Mouse (Mus musculus): ENCODE results near the gene Rad9b.

GRCm38 (mm10) chr5:122288147-122288811 is 65.8 kb downstream of the Rad9b start:
- TF ChIP-seq POLR2A (IDR thresholded peaks at IDR 0.05; ENCODE audit: borderline replicate concordance, insufficient read depth, low read length) (no peak), CTCF (IDR thresholded peaks at IDR 0.05; ENCODE audit: borderline replicate concordance, insufficient read depth, low read depth, low read length) (no peak)

Measured in cerebellum, adult 2 months (tissue).